Mouse (Mus musculus): ENCODE measurements around the gene Abcc4. TPM values are rescaled to one million over a fixed set of nuclear protein-coding genes. Genes with fewer than 3 reads are reported as not detected.

Abcc4 gene
- polyA plus RNA-seq, 1 experiment, result 0.06 TPM

- H3K4me1 ChIP-seq (ENCODE audit: control insufficient read depth), result no peaks in the 10 kb centered on the region
- TF ChIP-seq TAL1 (IDR thresholded peaks at IDR 0.05; ENCODE audit: low read length), result no peak
- no peaks in the 10 kb centered on the region for H3K36me3 ChIP-seq (ENCODE audit: control insufficient read depth)
- no peak overlapping the region for H3K4me3 ChIP-seq (replicated peaks)
- no peaks in the 10 kb centered on the region for H3K9me3 ChIP-seq (ENCODE audit: control insufficient read depth, low read length)
- no peaks in the 10 kb centered on the region for H3K27me3 ChIP-seq (ENCODE audit: control insufficient read depth)
These were observed 114.3 kb downstream of the Abcc4 start for GRCm38 (mm10) chr14:118591477-118592403.

- Histone ChIP-seq H3K36me3 (ENCODE audit: control insufficient read depth) (no peaks in the 10 kb centered on the region), H3K27me3 (ENCODE audit: control insufficient read depth) (no peaks in the 10 kb centered on the region), H3K9me3 (ENCODE audit: control insufficient read depth, low read length) (no peaks in the 10 kb centered on the region), H3K4me1 (ENCODE audit: control insufficient read depth) (no peaks in the 10 kb centered on the region), H3K4me3 (replicated peaks) (no peak overlapping the region)
- TF ChIP-seq GATA1 (IDR thresholded peaks at IDR 0.05; ENCODE audit: low read length) (no peak), TAL1 (IDR thresholded peaks at IDR 0.05; ENCODE audit: low read length) (no peak)
These were observed 123.6 kb downstream of the Abcc4 start for GRCm38 (mm10) chr14:118582333-118582941.

- Histone ChIP-seq H3K36me3 (ENCODE audit: control insufficient read depth) (no peaks in the 10 kb centered on the region), H3K4me3 (replicated peaks) (no peak overlapping the region), H3K9me3 (ENCODE audit: control insufficient read depth, low read length) (no peaks in the 10 kb centered on the region), H3K27me3 (ENCODE audit: control insufficient read depth) (no peaks in the 10 kb centered on the region), H3K4me1 (ENCODE audit: control insufficient read depth) (no peaks in the 10 kb centered on the region)
- TF ChIP-seq TAL1 (IDR thresholded peaks at IDR 0.05; ENCODE audit: low read length), result no peak
- no peak for TF ChIP-seq GATA1 (IDR thresholded peaks at IDR 0.05; ENCODE audit: low read length)
These were observed 124.3 kb downstream of the Abcc4 start for GRCm38 (mm10) chr14:118581673-118582072.

GRCm38 (mm10) chr14:118579013-118579728 is 126.8 kb downstream of the Abcc4 start:
- no peaks in the 10 kb centered on the region for H3K9me3 ChIP-seq (ENCODE audit: control insufficient read depth, low read length)
- no peak for TF ChIP-seq GATA1 (IDR thresholded peaks at IDR 0.05; ENCODE audit: low read length)

DNA sequence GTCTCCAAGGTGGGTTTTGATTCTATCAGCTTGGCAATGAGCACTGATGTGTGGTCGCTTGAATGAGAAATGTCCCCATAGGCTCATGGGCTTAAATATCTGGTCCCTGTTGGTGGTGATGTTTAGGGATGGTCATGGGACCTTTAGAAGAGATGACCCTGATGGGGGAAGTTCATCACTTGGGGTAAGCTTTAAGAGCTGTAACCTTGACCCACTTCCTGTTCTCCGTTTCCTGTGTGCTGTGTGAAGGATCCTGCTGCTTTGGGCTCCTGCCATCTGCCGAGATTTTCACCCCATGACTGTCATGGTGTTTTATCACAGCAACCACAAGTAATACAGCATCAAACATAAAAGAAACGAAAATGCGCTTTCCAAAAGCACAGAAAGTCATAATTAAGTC is 128.1 kb downstream of the Abcc4 start:
- Histone ChIP-seq H3K27me3 (ENCODE audit: control insufficient read depth) (no peaks in the 10 kb centered on the region), H3K36me3 (ENCODE audit: control insufficient read depth) (no peaks in the 10 kb centered on the region), H3K4me3 (replicated peaks) (no peak overlapping the region), H3K4me1 (ENCODE audit: control insufficient read depth) (no peaks in the 10 kb centered on the region), H3K9me3 (ENCODE audit: control insufficient read depth, low read length) (no peaks in the 10 kb centered on the region)
- TF ChIP-seq TAL1 (IDR thresholded peaks at IDR 0.05; ENCODE audit: low read length), result no peak
- no peak for TF ChIP-seq GATA1 (IDR thresholded peaks at IDR 0.05; ENCODE audit: low read length)

More at GRCm38 (mm10) chr14:118579013-118579728, 126.8 kb downstream of the Abcc4 start:
- H3K36me3 ChIP-seq (ENCODE audit: control insufficient read depth), result no peaks in the 10 kb centered on the region
- H3K4me1 ChIP-seq (ENCODE audit: control insufficient read depth), result no peaks in the 10 kb centered on the region
- no peaks in the 10 kb centered on the region for H3K27me3 ChIP-seq (ENCODE audit: control insufficient read depth)
- H3K4me3 ChIP-seq (replicated peaks), result no peak overlapping the region

GRCm38 (mm10) chr14:118572688-118573245 is 133.3 kb downstream of the Abcc4 start:
- TF ChIP-seq TAL1 (IDR thresholded peaks at IDR 0.05; ENCODE audit: low read length) (no peak), GATA1 (IDR thresholded peaks at IDR 0.05; ENCODE audit: low read length) (no peak)
- no peaks in the 10 kb centered on the region for H3K27me3 ChIP-seq (ENCODE audit: control insufficient read depth)
- H3K9me3 ChIP-seq (ENCODE audit: control insufficient read depth, low read length), result no peaks in the 10 kb centered on the region
- H3K36me3 ChIP-seq (ENCODE audit: control insufficient read depth), result no peaks in the 10 kb centered on the region
- H3K4me1 ChIP-seq (ENCODE audit: control insufficient read depth), result peaks cover 4% of the 10 kb centered on the region
- H3K4me3 ChIP-seq (replicated peaks), result no peak overlapping the region

GRCm38 (mm10) chr14:118569586-118569985 is 136.4 kb downstream of the Abcc4 start:
- Histone ChIP-seq H3K27me3 (ENCODE audit: control insufficient read depth) (no peaks in the 10 kb centered on the region), H3K4me1 (ENCODE audit: control insufficient read depth) (peaks cover 4% of the 10 kb centered on the region), H3K9me3 (ENCODE audit: control insufficient read depth, low read length) (no peaks in the 10 kb centered on the region), H3K4me3 (replicated peaks) (no peak overlapping the region), H3K36me3 (ENCODE audit: control insufficient read depth) (no peaks in the 10 kb centered on the region)
- TF ChIP-seq TAL1 (IDR thresholded peaks at IDR 0.05; ENCODE audit: low read length) (no peak), GATA1 (IDR thresholded peaks at IDR 0.05; ENCODE audit: low read length) (no peak)

- peaks cover 4% of the 10 kb centered on the region for H3K4me1 ChIP-seq (ENCODE audit: control insufficient read depth)
- no peaks in the 10 kb centered on the region for H3K36me3 ChIP-seq (ENCODE audit: control insufficient read depth)
- no peaks in the 10 kb centered on the region for H3K9me3 ChIP-seq (ENCODE audit: control insufficient read depth, low read length)
- no peak for TF ChIP-seq TAL1 (IDR thresholded peaks at IDR 0.05; ENCODE audit: low read length)
- TF ChIP-seq GATA1 (IDR thresholded peaks at IDR 0.05; ENCODE audit: low read length), result no peak
- no peak overlapping the region for H3K4me3 ChIP-seq (replicated peaks)
- H3K27me3 ChIP-seq (ENCODE audit: control insufficient read depth), result no peaks in the 10 kb centered on the region
These were observed 137.8 kb downstream of the Abcc4 start for GRCm38 (mm10) chr14:118568116-118568673.

Data from erythroblast, embryonic 14.5 days (primary cell).